Mouse (Mus musculus) olfactory bulb, adult 2 months (tissue): ENCODE data around the gene Adgrg2. TPM values are rescaled to one million over a fixed set of nuclear protein-coding genes. Genes with fewer than 3 reads are reported as not detected.

Experiments
- H3K27ac ChIP-seq: fragments of 200-500 bp; 2 replicates; pipeline ENCODE4 v1.5.1; 2012; ENCODE audit warnings: low read depth, low read length; ENCODE audit not compliant: insufficient read depth
- H3K4me1 ChIP-seq: fragments of 200-500 bp; 2 replicates; pipeline ENCODE4 v1.6.1; 2012; ENCODE audit warnings: low read length; ENCODE audit not compliant: control insufficient read depth, insufficient read depth
- H3K4me3 ChIP-seq: fragments of 200-500 bp; 2 replicates; pipeline ENCODE4 v1.5.1; 2012; ENCODE audit warnings: mild to moderate bottlenecking, low read depth, low read length, moderate library complexity; ENCODE audit not compliant: insufficient read depth
- CTCF ChIP-seq: fragments of 200-500 bp; IDR thresholded peaks from 2 replicates; pipeline ENCODE4 v1.5.1; 2012; ENCODE audit warnings: low read depth, mild to moderate bottlenecking, low read length, moderate library complexity; ENCODE audit not compliant: insufficient read depth
- POLR2A ChIP-seq: fragments of 200-500 bp; IDR thresholded peaks from 2 replicates; pipeline ENCODE4 v1.6.1; 2012; ENCODE audit warnings: mild to moderate bottlenecking, low read depth, low read length, moderate library complexity; ENCODE audit not compliant: insufficient read depth
- WGBS: fragments of 180-500 bp; shearing (Covaris S2); methylation state at CpG from one replicate; pipeline ENCODE4 v1.1.7; 2018; 5-methylcytosine and 5-hydroxymethylcytosine counted together
- polyA plus RNA-seq: library from polyadenylated mRNA; stranded (reverse); fragments of >200 nt; gene quantifications from 2 replicates; pipeline ENCODE4 v1.2.4, GENCODE M21; 2012; ENCODE audit warnings: low replicate concordance; ENCODE audit not compliant: missing spikeins, insufficient read depth, insufficient read length

The Adgrg2 gene
- not detected in 2 replicates for polyA plus RNA-seq

DNA sequence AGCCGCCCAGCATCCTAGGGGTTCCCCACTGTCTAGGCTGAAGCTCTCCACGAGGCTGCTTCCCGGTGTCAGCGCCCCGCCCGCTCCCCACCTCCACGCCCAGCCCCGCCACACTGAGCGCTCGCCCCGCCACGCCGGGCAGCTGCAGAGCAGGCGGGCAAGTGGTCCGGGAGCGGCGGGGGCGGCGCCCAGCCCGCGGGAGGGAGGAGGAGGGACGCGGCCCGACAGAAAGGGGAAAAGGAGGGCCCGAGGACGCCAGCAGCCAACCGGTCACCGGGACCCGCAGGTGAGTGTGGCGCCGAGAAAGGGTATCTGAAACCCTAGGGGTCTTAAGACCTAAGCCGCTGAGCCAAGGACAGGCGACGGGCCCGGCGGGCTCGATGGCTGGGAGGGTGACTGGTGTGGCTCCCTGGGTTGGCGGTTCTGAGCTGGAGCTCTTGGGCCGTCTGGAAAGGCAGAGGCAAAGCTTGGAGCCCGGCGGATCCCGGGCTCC, at the start of gene Adgrg2:
Adgrg2 (plus strand) TSS at position 227 of the 493 bp plus-strand sequence.
- H3K4me3 ChIP-seq = peak within 1 kb of the TSS; percentile 48
- 0 out of 2 replicates have a peak, but pooled peaks cover 4% of the 10 kb centered on the region for H3K4me1 ChIP-seq
- no peak within 1 kb of the TSS for H3K27ac ChIP-seq
- TF ChIP-seq CTCF (no peak), POLR2A (no peak)
- WGBS = 10% methylated on average over 42 of the region's 42 CpGs

DNA sequence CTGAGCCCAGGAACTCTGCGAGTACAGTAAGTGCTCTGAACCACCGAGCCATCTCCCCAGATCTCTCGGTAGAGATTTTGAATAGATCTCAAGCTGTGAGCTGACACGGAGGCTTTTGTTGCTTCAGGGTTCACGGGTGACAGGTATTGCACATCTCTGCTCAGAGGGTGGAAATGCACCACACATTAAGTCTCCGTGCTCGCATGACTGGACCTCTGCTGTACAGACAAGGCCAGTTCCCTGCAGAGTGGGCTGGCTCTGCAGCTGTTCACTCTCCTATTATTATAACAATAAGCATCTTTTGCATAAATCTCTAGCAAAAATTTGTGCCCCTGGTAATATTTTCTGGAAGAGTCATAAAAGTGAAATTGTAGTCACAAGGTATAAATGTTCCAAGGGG, 39.5 kb upstream of the Adgrg2 start:
- TF ChIP-seq CTCF (no peak), POLR2A (no peak)
- Histone ChIP-seq H3K27ac (no peak overlapping the region), H3K4me3 (no peak overlapping the region), H3K4me1 (no peaks in the 10 kb centered on the region)
- WGBS = 55% methylated on average over 7 of the region's 7 CpGs

DNA sequence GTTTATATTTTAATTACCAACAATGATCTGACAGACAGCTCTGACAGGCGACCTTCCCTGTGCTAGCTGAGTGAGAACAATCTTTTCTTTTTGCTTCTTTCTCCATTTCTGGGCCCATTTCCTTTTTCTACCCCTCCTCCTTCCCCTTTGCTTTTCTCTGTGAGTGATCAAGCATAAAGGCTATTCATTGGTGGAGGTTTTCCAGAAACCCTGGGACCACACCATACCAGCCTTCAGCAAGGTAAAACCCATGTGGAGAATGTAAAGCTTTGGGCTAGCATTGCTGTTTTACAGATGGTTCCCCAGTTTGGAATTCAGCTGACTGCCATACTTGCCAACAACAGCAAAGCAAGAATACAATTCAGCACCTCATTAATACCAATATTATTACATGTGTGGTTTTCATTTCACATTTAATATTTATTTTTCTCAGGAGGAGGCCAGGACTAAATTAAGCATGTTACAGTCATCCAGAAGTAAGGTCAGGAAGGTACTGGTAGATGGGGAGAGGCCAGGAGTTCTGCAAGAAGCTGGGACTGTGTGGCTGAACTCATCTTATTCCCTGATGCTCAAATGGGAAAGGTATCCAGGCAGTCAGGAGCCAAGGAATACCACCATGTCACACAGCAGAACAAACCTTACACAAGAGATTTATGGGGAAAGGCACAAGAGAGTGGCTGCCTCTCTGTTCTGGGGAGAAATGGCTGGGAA, 38.4 kb upstream of the Adgrg2 start:
- Histone ChIP-seq H3K4me1 (no peaks in the 10 kb centered on the region), H3K4me3 (no peak overlapping the region), H3K27ac (no peak overlapping the region)
- WGBS = 27% methylated on average over 1 of the region's 1 CpGs
- TF ChIP-seq CTCF = no peak
- no peak for TF ChIP-seq POLR2A

DNA sequence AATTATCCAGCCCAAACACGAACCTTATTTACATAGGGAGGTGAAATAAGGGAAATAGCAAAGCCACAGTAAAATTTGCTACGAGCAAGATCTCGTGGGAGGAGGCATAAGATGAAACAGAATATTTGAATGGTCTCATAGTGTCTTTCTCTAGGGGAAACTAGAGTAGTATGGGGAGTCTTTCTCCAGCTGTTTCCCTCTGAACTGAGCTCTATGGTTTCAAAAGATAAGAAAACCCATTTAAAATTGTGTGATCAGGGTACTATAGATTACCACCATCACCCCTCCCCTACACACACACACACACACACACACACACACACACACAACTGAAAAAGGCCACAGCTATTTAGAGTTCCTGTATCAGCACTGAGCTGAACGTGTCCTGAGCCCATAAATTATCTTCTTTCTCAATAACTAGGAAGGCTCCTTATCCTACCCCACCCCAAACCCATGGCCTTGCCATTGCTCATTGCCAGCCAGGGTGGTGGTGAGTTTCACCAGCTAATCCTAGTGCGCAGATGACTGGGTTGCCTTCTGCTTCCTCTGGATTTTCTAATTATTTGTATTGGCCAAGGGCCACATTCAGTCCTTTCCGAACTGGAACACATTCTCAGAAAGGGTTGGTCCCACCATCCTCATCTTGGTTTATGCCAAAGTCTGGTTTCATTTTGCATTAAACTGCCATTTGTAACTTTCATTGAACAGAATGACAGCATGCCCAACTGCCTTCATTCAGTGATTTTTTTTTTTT, 5.6 kb upstream of the Adgrg2 start:
- H3K4me1 ChIP-seq = no peaks in the 10 kb centered on the region
- no peak overlapping the region for H3K4me3 ChIP-seq
- whole genome bisulfite sequencing = 75% methylated on average over 6 of the region's 6 CpGs
- TF ChIP-seq POLR2A (no peak), CTCF (no peak)
- H3K27ac ChIP-seq = no peak overlapping the region

DNA sequence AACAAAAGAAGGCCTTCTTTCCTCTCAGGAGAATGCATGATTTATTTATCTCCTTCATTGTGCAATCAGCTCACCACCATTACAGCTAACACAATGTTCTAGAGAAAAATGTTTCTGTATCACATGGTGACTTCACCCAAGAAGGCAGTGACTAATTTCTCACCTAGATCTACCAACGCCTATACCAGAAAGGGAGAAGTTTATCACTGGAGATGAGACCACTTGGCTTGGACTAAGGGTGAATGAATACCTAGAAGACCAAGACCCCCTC, 5.1 kb upstream of the Adgrg2 start:
- Histone ChIP-seq H3K27ac (no peak overlapping the region), H3K4me3 (no peak overlapping the region), H3K4me1 (0 out of 2 replicates have a peak, but pooled peaks cover under 1% of the 10 kb centered on the region)
- WGBS = 100% methylated on average over 1 of the region's 1 CpGs
- TF ChIP-seq CTCF (no peak), POLR2A (no peak)

DNA sequence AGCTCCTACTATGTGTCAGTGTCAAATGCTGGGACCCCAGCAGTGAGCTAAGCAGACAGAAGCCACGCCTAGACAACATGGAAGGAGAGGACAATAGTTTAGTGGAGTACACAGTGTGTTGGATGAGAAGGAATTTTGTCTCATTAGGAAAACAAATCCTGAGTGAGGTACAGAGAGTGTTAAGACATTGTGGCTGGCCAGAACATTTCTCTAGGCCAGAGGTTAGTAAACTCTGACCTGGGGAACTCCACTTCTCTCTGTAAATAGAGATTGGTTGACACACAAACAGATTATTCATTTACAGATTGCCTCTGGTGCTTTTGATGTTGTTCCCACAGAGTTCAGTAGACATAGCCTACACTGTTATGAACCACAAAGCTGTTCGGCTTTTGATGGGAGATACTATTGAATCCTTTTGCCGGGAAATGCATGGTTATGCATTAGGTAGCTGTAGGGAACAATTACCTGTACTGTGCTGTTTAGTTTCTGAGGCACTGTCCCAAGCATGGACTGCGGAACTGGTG, 22.5 kb downstream of the Adgrg2 start:
- 87% methylated on average over 4 of the region's 4 CpGs for WGBS
- no peaks in the 10 kb centered on the region for H3K4me1 ChIP-seq
- TF ChIP-seq POLR2A (no peak), CTCF (no peak)
- H3K27ac ChIP-seq = no peak overlapping the region
- no peak overlapping the region for H3K4me3 ChIP-seq

DNA sequence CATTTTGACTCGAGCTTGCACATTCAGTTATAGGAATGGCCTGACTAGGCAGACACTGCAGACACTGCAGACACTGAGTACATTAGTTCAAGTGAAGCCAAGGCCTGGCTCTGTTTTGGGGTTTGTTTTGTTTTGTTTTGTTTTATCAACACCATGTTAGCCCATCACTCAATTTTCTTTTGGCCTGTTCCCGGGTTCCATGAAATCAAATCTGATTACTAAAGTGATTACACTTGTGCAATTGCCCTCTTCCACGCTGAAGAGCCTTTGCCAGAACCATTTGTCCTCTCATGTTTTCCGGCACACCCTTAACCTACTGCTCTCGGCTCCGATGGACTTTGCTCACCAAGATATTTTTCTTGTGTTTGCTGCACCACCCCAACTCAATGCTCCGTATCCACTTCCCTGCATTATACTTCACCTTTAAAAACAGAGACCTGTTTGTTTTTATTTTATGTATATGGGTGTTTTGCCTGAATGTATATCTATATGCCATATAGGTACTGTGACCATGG, 23.4 kb downstream of the Adgrg2 start:
- 90% methylated on average over 7 of the region's 7 CpGs for WGBS
- TF ChIP-seq POLR2A = no peak
- no peak for TF ChIP-seq CTCF
- no peak overlapping the region for H3K4me3 ChIP-seq
- H3K4me1 ChIP-seq = no peaks in the 10 kb centered on the region
- no peak overlapping the region for H3K27ac ChIP-seq

DNA sequence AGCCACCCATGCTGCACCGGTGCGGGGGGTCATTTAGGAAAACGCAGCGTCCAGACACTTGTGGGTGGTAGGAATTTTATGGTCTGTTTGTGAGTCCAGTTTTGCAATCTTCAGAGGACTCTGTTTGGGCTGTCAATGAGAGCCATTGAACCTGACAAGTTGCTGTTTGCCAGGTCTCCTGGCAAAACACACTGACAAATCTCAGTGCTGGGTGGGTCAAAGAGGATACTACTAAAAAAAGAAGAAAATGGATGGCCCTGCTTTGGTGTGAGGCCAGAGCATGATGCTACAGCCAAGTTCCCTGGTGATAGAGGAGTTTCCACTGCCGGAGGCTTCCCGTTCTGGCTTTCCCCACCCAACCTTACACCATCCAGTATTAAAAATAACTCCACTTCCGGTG, 27.9 kb downstream of the Adgrg2 start:
- H3K4me1 ChIP-seq = no peaks in the 10 kb centered on the region
- WGBS = 83% methylated on average over 7 of the region's 7 CpGs
- no peak overlapping the region for H3K4me3 ChIP-seq
- H3K27ac ChIP-seq = no peak overlapping the region
- TF ChIP-seq POLR2A (no peak), CTCF (no peak)

GRCm38 (mm10) chrX:160423737-160424136, 33.2 kb downstream of the Adgrg2 start:
- Histone ChIP-seq H3K27ac (no peak overlapping the region), H3K4me1 (no peaks in the 10 kb centered on the region), H3K4me3 (no peak overlapping the region)
- no peak for TF ChIP-seq CTCF
- TF ChIP-seq POLR2A = no peak
- 87% methylated on average over 1 of the region's 1 CpGs for WGBS
